Mouse (Mus musculus) kidney, adult 18-20 months (tissue): ENCODE measurements at regions not wholly inside any gene's neighbourhood (a gene's known extent, or its start where the extent isn't known, plus 50 kb on each side); places are given as distances from the start of the nearest gene placed in this dataset.
"Not testable (repeated sequence)": the region's sequence is repeated elsewhere in the genome, so short reads cannot be mapped to it uniquely, and the experiment has no call there.

Experiments
- DNase-seq: peaks from one replicate; pipeline ENCODE4 v3.0.0; 2021

DNA sequence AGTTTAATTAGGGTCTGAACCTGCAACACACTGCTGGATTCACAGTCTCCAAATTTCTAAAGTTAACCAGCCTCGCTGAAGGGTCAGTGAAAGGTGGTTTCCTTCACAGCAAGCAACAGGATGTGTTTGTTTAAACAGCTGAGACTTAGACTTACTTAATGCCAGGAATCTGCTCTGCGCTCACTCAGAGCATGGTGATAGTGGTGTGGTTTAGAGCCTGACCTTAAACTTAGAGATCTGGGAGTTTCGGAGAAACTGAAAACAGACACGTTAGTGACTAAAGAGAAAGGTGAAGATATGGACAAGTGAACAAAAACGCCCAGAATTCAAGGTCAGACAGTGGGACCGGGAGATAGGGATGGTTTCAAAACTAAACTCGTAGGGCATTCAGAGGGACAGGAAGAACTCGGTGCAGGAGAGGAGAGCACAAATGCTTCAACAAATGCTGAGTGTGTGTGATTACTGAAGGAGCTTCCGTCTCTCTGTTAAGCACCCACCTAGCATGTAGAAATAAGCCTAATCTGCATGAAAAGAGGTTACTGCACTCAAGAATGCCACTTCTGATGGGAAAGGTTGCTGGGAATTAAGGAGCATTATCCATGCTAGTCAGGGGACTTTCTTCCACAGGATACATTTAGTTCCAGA is 97.2 kb upstream of the Ifngr1 start:
- no peak for DNase-seq

DNA sequence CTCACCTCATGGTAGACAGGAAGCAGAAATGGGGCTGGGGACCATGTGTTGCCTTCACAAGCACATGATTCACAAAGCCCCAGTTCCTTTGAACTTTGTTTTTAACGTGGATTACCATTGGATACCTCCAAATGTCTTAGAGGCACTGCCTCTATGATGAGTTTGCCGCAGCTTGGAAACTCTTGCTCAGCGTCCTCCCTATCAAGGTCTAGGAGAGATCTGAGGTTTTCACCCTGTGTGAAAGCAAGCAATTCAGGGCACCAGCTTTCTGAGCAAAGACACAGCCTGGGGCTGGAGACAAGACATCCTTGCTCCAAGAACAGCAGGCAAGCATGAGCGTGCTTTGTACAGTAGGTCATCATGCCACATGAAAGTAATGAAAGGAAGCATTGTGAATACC is 93.6 kb upstream of the Ifngr1 start:
- no peak for DNase-seq

DNA sequence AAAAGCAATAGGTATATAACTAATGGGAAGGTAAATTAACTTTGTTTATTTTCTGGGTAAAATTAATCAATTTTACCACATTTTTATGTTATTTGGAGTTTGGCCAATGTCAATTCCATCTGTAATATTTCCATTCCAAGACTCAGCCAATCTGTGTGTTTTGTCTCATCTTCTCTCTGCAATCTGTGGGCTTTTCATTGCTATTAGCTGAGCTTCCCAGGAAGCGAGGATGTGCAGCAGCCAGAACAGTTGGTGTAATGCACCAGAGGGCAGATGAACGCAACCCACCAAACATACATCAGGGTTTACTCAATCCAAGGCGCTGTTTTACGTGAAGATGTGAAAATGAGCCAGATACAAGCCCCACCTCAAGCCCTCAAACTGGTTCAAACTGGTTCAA is 88.9 kb upstream of the Ifngr1 start:
- no peak for DNase-seq

DNA sequence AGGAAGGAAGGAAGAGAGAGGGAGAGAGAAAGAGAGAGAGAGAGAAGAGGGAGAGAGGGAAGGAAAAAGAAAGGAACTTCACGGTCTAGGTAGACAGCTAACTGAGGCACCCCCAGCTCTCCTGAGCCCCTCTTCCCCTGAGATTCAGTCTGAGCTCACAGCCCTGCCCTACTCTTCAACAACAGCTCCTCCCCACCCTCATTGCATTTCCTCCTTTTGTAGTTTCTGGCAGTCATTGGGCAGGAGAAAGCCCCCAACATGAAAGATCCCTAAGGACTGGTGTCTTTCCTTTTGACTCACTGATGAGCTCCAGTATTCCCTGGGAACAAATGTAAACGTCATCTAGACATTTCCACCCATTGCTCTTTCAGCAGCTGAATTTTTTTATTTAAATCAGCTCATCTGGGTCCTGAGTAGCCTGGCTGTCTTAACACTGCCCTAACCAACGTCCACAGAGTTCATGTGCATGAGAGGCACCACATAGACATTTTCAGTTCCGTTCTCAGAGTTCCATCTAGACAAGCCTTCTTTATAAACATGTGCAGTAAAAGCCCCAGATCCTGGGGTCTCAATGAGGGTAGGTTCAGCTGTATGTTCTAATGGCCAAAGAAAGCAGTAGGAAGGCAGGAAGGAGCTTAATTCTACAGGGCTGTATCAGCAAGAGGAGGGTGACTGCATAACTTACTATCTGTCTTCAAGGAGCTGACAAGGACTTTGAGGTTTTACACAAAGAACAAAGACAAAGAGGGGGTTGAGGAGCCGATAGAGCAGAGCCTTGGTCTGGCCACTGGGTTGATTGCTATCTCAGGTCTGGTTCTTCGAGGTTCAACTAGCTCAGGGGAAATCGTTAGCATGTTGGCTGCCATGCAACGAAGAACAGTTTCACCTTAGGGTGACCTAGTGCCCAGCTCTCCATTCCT is 87.6 kb upstream of the Ifngr1 start:
- DNase-seq: no peak

DNA sequence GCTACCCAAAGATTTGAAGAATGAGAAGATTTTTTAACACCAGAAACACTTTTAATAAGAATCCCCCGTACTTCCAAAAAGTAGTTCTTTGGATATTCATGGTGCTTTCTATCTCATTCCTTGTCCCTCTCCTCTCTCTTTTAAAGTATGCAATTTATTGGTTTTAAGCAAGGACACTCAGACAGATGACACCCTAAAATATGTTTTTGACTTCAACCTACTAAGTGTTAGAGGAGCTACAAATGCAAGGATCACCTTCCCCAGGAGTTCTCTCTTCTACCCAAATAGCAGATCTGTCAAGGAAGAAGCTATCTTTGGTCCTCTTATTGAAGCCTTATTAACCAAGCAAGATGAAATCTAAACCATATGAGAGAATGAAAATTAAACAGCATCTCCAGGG is 86.6 kb upstream of the Ifngr1 start:
- no peak for DNase-seq

DNA sequence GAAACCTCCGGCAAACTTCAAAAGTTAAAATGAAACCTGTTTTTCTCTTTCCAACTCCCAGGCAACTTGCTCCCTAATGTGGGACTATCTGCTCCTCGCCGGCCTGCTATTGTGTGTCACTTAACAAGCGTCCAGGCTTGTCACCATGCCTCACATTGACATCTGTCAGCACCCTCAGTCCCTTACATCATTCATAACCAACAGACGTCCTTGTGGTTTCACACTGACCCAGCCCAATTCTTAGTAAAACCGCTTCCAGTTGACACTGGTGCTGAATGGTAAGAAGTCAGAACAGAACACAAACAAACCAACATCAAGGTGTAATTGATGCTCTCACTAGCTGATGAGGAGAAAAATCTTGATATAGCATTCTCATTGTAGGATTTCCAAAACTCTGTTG is 85.8 kb upstream of the Ifngr1 start:
- no peak for DNase-seq

DNA sequence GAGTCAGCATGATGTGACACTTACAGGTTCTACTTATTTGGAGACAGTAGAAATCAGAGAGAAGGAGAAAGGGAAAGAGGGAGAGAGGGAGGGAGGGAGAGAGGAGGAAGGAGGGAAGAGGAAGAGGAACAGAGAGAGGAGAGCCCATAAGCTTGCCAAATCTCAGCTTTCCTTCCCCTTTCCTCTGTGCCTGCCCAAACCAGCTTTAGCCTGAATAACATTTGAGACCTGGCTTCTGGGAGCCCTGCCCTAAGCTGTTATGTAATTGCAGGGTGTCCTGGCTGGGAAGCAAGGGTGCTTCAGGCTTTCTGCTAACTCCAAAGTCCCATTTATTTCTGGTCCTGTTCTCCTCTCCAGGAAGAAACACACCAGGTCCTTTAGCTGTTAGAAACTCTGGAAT is 85.3 kb upstream of the Ifngr1 start:
- DNase-seq: no peak

DNA sequence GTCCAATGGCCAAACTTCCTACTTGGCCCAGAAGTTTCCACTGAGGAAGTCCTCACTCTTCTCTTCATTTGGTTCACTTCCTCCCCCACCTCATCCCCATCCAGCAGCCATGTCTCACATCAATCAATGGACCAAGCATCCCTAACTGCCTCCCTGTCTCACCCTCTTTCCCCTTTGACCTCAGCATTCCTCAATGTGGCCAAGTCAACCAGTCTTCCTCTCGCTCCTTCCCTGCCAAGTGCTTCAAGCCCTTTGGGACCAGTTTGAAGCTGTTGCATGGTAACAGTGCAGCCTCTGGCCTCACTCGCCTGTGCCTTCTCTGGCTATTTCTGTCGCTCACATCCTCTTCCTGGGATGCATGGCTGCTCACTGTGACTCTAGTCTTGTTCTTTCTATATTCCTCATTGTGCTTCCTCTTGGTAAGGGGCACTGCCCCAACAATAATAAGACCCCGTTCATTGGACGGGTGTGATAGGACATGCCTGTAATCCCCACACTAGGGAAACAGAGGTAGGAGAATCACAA is 83.5 kb upstream of the Ifngr1 start:
- no peak for DNase-seq

DNA sequence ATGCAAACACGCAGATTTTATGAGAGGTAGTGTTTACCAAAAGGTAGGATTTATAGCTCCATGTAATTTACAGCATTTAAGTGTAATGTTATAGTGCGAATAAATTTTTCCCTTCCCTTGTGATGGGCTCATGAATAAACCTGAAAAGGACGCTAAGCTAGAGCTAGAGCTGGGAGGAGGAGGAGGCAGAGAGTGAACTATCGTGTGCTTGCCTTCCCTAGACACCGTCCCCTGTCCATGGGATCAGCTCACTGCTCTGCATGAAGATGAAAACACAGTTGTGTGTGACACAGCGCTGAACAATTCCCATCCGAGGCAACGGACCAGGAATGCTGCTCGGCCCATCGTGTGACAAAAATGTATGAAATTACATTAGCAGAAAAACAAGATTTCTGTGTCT is 81.7 kb upstream of the Ifngr1 start:
- no peak for DNase-seq

DNA sequence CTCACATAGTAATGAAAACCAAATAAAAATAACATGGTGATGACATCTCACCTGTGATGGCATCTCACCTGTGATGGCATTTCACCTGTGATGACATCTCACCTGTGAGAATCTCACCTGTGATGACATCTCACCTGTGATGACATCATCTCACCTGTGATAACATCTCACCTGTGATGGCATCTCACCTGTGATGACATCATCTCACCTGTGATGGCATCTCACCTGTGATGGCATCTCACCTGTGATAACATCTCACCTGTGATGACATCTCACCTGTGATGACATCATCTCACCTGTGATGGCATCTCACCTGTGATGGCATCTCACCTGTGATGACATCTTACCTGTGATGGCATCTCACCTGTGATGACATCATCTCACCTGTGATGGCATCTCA is 77.4 kb upstream of the Ifngr1 start:
- DNase-seq: not testable (repeated sequence)

DNA sequence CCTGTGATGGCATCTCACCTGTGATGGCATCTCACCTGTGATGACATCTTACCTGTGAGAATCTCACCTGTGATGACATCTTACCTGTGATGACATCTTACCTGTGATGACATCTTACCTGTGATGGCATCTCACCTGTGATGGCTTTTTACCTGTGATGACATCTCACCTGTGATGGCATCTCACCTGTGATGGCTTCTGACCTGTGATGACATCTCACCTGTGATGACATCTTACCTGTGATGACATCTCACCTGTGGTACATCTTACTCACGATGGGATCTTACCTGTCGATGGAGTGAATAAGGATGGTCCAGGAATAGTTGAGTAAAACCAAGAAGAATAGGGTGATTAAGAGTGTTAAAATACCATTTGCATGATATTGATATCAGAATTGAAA is 76.9 kb upstream of the Ifngr1 start:
- no peak for DNase-seq

DNA sequence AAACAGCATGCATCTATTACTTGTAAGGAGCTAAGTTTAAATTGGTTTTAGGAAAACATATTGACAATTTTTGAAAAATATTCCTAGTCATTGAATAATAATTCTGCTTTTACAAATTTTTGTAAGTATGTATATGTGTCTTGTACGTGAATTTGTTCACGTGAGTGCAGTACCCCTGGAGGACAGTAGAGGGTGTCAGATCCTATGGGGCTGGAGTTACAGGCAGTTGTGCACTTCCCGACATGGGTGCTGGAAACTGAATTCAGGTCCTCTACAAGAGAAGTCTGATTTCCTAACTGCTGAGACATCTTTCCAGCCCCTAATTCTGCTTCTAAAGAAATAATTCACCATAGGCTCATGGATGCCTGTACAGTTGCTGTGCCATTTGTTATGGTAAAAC is 75.7 kb upstream of the Ifngr1 start:
- DNase-seq: no peak

DNA sequence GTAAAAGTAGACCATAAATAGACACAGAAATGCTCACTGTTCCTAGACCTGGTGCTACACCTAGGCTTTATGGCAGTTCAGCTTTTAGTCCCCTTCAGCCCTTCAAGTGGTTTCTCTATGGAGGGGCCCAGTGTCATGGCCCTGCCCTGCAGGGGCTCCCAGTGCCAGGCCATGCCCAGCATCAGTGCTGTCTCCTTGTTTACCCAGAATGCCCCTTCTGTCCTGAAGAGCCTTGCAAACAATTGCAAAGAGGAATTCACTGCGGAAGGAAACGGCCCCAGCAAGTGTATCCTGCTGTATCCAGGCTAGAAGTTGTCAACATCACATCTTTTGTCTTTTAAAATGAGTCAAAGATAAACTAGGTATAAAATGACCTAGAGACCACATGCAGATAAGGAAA is 74.7 kb upstream of the Ifngr1 start:
- no peak for DNase-seq

DNA sequence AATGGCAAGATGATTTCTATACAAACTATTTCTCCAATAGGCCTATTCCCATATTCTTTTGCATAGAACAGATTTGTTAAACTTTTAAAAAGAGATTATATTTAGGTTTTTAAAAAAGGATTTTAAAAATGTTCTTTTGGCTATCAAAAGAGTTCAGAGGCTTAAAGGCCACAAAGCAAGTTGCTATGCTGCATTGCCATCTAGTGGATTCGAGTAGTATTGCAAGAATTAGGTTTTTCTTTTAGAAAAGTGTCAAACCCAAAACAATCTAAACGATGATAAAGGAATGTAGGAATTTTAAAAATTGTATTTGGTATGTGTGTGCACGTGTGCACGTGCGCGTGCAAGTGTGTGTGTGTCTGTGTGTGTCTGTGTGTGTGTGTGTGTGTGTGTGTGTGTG is 73.0 kb upstream of the Ifngr1 start:
- no peak for DNase-seq

DNA sequence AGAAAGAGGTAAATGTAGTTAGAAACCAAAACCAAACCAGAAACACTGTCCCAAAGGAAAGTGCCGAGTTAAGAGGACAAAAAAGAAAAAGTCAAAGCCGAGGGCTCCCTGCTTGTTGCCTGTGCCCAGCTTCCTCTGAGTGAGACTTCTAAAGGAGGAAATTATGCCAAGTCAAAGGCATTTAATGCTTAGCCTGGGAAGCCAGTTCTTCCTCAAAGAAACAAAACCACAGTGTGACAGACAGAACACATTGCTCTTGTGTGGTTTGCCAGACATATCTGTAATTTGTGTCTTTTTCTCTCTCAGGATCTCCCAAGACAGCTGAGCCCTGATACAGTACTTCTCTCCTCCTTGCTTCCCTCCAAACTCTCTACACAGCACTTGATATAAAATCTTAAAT is 69.6 kb upstream of the Ifngr1 start:
- DNase-seq: no peak

DNA sequence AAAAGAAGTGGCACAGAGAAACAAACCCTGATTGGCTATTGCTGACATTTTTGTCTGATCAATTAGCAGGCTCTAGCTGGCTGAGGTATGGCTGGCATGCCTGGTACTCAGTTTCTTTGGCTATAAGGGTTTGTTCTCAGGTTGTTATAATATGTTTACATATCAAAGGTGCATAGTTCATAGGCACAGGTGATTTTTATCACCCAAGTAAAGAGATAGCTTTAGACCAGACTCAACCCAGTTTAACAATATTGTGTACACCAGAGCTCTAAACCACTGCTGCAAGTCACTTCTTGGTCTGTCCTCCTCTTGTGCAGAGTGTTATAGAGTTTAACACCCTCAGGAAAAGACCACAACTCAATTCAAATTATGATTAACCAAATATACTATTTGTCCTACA is 65.8 kb upstream of the Ifngr1 start:
- no peak for DNase-seq

DNA sequence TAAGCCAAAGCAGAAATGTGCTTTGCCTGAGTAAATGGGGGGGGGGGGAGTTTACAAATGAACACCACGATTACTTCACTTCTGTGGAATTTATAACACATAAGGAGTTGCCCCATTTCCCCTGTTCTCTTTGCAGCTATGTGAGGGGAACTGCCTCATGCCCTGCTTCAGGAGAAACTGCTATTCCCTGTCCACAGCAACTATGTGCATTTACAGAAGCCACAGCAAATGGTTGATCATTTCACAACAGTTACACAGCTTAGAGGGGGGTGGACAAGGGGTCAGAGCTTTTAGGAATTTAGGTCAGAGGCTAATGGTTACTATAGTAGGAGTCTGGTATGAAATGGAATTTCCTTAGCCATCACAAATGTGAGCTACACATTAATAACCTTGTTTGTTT is 65.4 kb upstream of the Ifngr1 start:
- DNase-seq: no peak

DNA sequence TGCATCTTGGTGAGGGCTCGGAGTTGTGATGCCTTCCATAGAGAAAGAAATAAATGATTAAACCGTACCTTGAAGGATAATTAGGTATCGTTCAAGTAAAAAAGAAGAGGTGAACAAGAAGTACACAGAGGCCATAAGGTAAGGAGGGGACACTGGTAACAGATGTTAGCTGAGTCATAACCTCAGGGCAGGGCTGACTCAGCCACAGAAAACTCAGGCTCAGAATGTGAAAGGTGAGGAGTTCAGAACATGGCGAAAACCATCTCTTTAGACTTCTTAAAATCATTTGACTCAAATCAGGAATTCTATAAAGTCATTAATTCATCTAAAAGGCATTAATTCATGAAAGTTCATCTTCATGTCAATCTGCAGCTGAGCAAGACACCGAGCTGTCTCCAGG is 62.1 kb upstream of the Ifngr1 start:
- no peak for DNase-seq

DNA sequence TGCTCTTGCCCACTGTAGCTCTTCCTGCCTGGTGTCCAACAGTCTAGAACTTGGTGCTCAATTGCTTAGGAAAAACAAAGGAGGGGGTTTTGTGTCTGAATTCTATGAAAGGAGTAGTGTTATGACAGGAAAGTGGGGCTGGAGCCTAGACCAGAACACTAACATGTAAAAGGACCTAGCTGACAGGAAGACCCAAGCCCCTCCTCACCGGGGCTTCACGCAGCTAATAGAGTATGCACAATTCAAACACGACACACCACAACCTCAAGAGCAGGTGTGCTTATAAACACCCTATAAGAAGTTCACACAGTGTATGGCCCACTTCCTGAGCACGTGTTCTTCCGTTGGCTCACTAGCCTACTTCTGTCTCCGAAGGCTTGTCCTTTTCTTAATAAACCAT is 61.7 kb upstream of the Ifngr1 start:
- no peak for DNase-seq

DNA sequence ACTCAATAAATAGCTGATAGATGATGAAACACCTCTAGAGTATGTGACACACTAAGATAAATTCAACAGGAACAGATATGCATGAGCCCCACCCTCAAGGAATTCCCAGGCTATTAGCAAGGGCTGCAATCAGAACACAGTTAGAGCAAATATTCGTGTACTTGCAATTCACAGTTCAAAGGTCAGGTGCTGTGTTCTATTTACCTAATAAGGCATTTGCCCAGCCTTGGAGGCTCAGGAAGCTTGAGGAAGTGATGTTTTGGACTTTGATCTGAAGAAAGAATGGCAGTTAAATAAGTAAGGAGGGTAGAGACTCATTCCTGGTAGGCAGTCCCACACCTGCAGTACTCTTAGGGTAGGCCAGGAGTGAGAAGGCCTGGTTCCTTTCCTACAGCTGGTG is 60.3 kb upstream of the Ifngr1 start:
- DNase-seq: no peak

DNA sequence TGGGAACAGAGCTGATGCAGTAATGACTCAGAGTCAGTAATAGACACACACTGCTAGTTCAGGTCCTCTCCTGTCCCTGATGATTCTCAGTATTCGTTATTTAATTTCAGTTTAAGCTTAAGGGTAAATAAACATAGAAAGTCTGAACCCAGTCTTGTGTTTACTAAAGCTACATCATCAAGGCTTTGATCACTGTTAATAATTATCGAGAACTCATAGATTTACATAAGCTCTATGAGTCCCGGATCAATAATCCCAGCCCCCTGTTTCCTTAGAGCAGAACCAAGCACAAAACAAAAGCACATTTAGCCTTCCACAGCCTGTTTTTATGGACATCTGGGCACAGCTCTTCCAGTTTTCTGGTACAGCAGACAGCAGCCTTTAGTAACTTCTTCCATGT is 59.0 kb upstream of the Ifngr1 start:
- DNase-seq: no peak

DNA sequence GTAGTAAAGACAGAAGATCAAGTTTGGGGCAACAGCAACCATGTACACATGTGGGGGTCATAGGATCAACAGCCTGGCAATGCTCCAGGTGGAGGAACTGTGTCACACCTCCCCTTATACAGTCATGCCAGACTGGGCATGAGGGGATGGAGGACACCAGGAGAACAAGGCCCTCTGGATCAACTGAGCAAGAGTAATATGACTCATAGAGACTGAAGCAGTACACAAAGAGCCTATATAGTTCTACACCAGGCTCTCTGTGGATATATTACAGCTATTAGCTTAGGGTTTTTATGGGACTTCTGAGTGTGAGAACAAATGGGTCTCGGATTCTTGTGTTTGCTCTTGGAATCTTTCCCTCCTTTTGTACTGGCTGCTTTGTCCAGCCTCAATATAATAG is 57.9 kb upstream of the Ifngr1 start:
- no peak for DNase-seq
